Mouse (Mus musculus): ENCODE measurements around the gene Psmd2. TPM values are rescaled to one million over a fixed set of nuclear protein-coding genes. Genes with fewer than 3 reads are reported as not detected.

Psmd2 gene
- total RNA-seq (2023): 100 to 1,000 TPM; 116 to 129 TPM

DNA sequence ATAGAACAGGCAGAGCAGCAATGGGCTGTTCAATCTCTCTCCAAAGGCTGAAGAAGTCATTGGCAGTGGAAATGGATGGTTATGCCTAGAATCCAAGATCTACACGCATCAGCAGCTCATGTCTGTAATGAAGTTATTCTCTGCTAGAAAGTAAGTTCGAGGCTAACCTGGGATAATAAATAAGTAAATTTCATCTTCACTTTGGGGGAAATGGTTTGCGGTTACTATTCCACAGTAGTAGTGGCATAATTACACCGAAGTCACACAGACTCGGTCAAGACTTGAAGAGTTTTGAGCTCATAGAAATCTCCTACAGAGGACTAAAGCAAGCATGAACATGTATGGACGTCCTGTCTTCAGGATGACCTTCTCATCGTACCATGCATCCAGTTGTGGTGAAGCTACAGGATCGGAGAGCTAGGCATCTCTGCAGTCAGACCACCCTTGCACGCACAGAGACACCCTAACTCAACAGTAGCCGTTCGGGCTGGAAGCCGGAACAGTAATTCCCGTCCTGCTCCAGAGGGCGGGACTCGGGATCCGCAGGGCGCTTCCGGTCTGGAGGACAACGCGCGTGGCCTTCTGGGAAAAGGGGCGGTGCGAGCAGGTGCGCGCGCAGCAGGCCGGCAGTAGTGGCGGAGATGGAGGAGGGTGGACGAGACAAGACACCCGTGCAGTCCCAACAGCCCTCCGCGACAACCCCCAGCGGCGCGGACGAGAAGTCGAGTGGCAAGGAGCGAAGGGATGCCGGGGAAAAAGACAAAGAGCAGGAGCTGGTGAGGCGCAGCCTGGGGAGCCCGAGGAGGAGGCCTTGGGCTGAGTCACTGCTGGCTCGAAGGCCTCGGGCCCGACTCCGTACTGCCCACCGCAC is at the start of gene Psmd2:
TSS of gene Psmd2 (plus strand) at position 577 of the 871 bp plus-strand sequence.

GRCm38 (mm10) chr16:20611357-20612227 is 39.9 kb upstream of the Psmd2 start, which contains the start of the genes Eef1akmt4, Gm49333 and Alg3:
Eef1akmt4 (plus strand) TSS chr16:20611593.
Gm49333 (plus strand) TSS chr16:20611610.
Alg3 (minus strand) TSS chr16:20611735.

GRCm38 (mm10) chr16:20621191-20621990 is 30.1 kb upstream of the Psmd2 start, which contains the start of gene Camk2n2:
Camk2n2 (minus strand) TSS chr16:20621287.

DNA sequence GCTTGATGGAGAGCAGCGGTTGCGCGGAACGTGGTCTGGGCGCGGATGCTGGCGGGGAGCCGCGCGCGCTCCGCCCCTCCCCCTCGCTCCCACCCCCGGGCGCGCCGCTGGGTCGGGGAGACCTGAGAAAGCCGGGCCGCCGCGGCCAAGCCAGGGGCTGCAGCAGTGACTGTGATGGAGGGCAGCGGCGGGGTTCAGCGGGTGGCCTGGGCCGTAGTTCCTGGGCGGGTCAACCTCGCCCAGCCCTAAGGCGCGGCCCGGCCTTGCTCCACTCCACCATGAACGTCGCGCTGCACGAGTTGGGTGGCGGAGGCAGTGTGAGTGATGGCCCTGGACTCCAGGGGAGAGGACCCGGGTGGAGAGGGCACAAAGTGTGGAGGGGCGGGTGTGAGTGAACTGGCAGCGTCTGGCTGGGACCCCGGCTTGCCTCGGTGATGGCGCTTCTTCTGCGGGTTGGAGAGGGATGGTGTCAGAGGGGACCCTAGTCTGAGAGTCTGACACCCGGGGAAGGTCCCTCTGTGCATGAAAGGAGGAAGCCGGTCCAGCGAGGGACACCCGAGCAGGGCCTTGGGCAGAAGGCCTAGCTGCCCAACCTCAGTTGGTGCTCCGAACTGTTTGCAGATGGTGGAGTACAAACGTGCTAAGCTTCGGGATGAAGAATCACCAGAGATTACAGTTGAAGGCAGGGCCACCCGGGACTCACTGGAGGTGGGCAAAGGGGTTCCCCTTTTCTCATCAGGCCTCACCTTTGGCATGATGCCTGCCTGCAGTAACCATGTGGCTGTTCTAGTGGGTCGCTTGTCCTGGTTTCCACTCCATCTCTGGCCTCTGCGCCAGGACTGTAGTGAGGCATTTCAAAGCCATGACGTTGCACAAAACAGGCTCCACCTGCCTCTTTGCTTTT is 21.5 kb upstream of the Psmd2 start, which contains the start of gene Ece2:
TSS of gene Ece2 (plus strand) at position 98 of the 904 bp plus-strand sequence.

DNA sequence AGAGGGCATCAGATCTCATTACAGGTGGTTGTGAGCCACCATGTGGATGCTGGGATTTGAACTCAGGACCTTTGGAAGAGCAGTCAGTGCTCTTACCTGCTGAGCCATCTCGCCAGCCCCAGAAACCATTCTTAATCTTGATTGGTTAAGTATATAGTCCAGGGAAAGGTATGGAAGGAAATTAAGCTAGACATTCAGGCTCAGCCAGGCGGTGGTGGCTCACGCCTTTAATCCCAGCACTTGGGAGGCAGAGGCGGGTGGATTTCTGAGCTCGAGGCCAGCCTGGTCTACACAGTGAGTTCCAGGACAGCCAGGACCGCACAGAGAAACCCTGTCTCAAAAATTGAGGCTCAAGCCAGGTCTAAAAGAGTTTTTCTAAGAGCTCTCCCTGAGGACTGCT is 16.6 kb downstream of the Psmd2 start, which contains the start of gene Eif4g1:
TSS of gene Eif4g1 (plus strand) at position 301 of the 400 bp plus-strand sequence.

GRCm38 (mm10) chr16:20693111-20693701 is 41.8 kb downstream of the Psmd2 start, which contains the start of gene Fam131a:
Fam131a (plus strand) TSS chr16:20693241.

Other genes with a start within 250 kb of the Psmd2 start
- gene Abcc5, start 225.3 kb upstream of the Psmd2 start, total RNA-seq (2023): 10 to 100 TPM; 74.4 to 79.5 TPM
- gene Eif2b5, start 152.8 kb upstream of the Psmd2 start, total RNA-seq (2023): 10 to 100 TPM; 50.6 to 52.9 TPM
- 10 to 100 TPM; 42.8 to 42.9 TPM for gene Dvl3, start 134.7 kb upstream of the Psmd2 start, total RNA-seq (2023)
- gene Ap2m1, start 116.2 kb upstream of the Psmd2 start, total RNA-seq (2023): 100 to 1,000 TPM; 172 to 203 TPM
- gene Abcf3, start 103.1 kb upstream of the Psmd2 start, total RNA-seq (2023): 100 to 1,000 TPM in 1 of 2 experiments, 10 to 100 TPM in 1; 88.3 to 112 TPM
- gene Vwa5b2, start 62.2 kb upstream of the Psmd2 start, total RNA-seq (2023): under 1 TPM in 1 of 2 experiments, not detected in 1; 0.33 TPM
- 10 to 100 TPM; 10.3 to 11.8 TPM for gene Eef1akmt4, start 40.1 kb upstream of the Psmd2 start, total RNA-seq (2023)
- not detected for gene Gm49333, start 40.0 kb upstream of the Psmd2 start, total RNA-seq (2023)
- gene Alg3, start 39.9 kb upstream of the Psmd2 start, total RNA-seq (2023): 10 to 100 TPM; 11.3 to 13.0 TPM
- not detected for gene Camk2n2, start 30.4 kb upstream of the Psmd2 start, total RNA-seq (2023)
- gene Ece2, start 21.8 kb upstream of the Psmd2 start, total RNA-seq (2023): not detected
- 100 to 1,000 TPM; 305 to 311 TPM for gene Eif4g1, start 16.7 kb downstream of the Psmd2 start, total RNA-seq (2023)
- 1 to 10 TPM; 2.2 to 2.5 TPM for gene Fam131a, start 41.6 kb downstream of the Psmd2 start, total RNA-seq (2023)
- 10 to 100 TPM; 23.6 to 24.4 TPM for gene Polr2h, start 66.0 kb downstream of the Psmd2 start, total RNA-seq (2023)
- 1 to 10 TPM; 3.0 to 4.6 TPM for gene Clcn2, start 66.1 kb downstream of the Psmd2 start, total RNA-seq (2023)
- gene Chrd, start 81.5 kb downstream of the Psmd2 start, total RNA-seq (2023): not detected
- gene Thpo, start 82.9 kb downstream of the Psmd2 start, total RNA-seq (2023): not detected

All from T-cell, adult 66 days (primary cell).